Mouse (Mus musculus) activated CD4-positive, CD25-positive, alpha-beta regulatory T cell, adult 4 months (primary cell): Measurements from ENCODE around the gene Fcho1. TPM values are rescaled to one million over a fixed set of nuclear protein-coding genes. Genes with fewer than 3 reads are reported as not detected.
"Not testable (repeated sequence)": the region's sequence is repeated elsewhere in the genome, so short reads cannot be mapped to it uniquely, and the experiment has no call there.

Source experiments
- ATAC-seq: one replicate; pipeline ENCODE4 v1.8.0; 2017
- polyA plus RNA-seq, 2 experiments: library from polyadenylated mRNA; unstranded; fragments of 100-300 nt; shearing (Covaris generic); gene quantifications; one replicate each; pipeline ENCODE4 v1.2.1; 2017

Fcho1 gene
- polyA plus RNA-seq, 2 experiments from 2014 or later, result 55.0 to 72.9 TPM

- no peak for ATAC-seq
Measured at GRCm38 (mm10) chr8:71717096-71717495, 8.4 kb downstream of the Fcho1 start.

DNA sequence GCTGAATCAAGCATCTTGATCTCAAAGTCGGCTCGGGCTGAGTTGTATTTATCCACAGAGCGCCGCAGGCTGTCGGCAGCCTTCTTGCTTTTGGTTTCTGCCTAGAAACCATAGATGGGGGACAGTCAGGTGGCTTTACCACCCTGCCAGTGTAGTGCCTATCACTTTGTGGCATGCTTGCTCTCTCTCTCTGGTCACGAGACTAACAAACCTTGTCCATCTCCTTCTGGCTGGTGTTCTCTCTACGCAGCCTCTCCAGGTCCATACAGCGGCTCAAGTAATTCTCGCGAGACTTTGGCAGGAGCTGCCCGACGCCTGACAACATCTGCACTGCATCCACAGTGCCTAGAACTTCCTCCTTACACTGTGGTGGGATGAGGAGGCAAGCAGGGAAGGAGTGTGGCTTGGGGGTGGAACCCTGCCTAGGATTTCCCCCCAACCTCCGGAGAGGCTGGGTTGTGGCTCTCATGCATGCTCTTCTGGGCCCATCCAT is 8.9 kb downstream of the Fcho1 start:
- ATAC-seq, result no peak

GRCm38 (mm10) chr8:71715531-71715930 is 10.0 kb downstream of the Fcho1 start:
- no peak for ATAC-seq

- no peak for ATAC-seq
Measured at GRCm38 (mm10) chr8:71711574-71711973, 13.9 kb downstream of the Fcho1 start.

GRCm38 (mm10) chr8:71709800-71710446 is 15.6 kb downstream of the Fcho1 start:
- ATAC-seq, result no peak

- ATAC-seq, result no peak
Measured at GRCm38 (mm10) chr8:71709134-71709799, 16.2 kb downstream of the Fcho1 start.

- peak; percentile 38 for ATAC-seq
Measured at GRCm38 (mm10) chr8:71707874-71708273, 17.6 kb downstream of the Fcho1 start.

DNA sequence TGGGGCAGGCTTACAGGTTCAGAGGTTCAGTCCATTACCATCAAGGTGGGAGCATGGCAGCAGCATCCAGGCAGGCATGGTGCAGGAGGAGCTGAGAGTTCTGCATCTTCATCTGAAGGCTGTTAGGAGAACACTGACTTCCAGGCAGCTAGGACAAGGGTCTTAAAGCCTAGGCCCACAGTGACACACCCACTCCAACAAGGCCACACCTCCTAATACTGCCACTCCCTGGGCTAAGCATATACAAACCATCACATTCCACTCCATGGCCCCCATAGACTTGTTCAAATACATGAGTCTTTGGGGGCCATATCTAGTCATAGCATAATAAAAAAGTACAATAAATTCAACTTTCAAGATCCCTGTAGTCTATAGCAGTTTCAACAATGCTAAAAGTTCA is 22.1 kb downstream of the Fcho1 start:
- ATAC-seq, result not testable (repeated sequence)

- no peak for ATAC-seq
Measured at GRCm38 (mm10) chr8:71702923-71703322, 22.6 kb downstream of the Fcho1 start.

DNA sequence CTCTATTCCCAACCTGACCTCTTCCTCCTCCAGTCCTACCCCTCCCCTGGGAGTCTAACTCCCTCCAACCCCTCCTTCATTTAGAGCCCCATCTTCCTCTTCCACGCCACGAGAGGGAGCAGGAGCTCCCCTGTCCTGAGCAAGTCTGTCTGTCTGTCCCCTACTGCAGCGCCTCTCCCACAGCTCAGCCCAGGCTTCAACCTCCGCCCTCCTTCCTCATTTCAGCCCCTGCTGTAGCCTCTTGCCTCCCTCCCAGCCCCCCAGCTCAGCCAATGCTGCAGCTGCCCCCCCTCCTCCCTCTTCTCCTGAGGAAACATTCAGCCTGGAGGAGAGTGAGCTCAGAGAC is 23.5 kb downstream of the Fcho1 start:
- ATAC-seq, result no peak

GRCm38 (mm10) chr8:71701414-71702086 is 24.0 kb downstream of the Fcho1 start, which contains the start of gene B3gnt3:
TSS of gene B3gnt3 (minus strand) at chr8:71701789.
- peak; percentile 49 for ATAC-seq

GRCm38 (mm10) chr8:71700493-71701269 is 24.8 kb downstream of the Fcho1 start:
- no peak for ATAC-seq

DNA sequence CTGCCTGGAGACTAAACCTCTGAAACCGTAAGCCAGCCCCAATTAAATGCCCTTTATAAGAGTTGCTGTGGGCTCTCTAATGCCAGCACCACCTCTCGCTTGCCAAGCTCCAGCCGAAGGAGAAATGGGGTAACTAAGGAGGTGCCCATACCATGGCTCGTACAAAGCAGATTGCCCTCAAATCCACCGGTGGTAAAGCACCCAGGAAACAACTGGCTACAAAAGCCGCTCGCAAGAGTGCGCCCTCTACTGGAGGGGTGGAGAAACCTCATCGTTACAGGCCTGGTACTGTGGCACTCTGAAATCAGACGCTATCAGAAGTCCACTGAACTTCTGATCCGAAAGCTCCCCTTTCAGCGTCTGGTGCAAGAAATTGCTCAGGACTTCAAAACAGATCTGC is 30.1 kb downstream of the Fcho1 start:
- not testable (repeated sequence) for ATAC-seq

DNA sequence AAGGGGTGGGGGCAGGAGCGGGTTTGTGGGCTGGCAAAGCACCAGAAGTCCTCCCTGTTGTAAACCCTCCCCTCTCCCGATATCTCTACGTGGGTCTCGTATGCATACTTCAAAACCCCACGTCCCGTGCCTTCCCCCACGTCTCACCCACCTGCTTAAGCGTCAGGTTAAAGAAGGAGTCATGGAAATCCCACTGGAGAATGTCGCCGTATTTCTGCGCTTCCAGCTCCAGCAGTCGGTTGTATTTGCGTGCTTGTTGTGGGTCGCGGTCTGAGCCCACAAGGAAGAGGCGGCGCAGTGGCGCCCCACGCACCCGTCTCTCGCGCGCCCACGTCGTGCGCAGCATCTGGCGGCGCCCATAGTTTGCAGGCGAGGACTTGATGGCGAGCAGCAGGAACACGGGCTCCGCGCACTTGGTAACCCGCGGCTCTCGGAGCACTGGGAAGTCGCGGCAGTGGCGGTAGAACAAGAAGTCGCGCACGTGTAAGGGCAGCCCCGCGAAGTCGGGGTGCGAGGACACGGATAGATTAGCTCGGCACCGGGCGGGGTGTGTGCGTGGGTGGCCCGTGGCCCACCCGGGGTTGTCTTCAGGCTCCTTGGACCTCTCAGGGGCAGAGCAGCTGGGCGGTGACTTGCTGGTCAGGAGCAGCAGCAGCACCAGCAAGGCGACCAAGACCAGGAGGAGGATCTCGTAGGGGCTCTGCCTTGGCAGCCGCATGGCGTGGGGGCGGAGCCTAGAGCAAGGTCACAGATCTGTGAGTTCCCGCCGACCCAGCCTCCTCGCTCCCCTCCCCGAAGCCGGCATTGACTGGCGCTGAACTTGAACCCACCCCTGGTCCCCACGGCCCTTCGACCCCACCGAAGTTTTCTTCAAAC is 32.1 kb downstream of the Fcho1 start:
- ATAC-seq, result no peak

DNA sequence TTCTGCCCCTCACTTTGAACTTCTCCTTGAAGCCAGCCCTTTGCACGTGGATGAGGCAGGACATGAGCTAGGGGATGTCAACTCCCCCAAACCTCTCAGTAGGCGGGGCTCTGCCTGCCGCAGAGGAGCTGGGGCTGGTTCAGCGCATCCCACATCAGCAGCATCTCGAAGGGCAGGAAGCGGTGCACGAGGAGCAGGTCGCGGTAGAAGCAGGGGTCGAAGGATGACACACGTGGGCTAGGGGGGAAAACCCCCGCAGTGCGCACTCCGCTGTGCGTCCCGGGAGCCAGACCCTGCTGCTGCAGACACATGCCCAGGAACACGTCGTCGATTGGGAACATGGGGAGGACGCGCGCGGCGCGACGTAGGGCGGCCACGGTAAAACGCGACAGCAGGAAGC is 33.0 kb downstream of the Fcho1 start:
- ATAC-seq, result peak; percentile 93

DNA sequence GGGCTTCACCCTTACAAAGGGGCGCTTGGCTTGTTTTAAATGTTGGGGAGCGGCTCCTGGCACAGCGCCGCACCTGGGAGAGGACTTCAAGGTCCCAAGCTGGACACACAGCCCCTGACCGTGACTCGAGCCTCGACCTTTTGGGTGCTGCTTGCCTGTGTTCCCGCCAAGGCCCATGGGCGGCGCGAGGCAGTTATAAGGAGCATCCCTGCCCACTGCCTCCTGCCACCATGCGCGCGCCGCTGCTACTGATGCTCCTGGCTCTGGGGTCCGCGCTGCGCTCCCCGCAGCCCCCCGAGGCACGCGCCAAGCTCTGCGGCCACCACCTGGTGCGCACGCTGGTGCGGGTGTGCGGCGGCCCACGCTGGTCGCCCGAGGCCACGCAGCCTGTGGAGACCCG is 36.5 kb downstream of the Fcho1 start, which contains the start of gene Insl3:
Gene Insl3 (plus strand): TSS at position 187 of the 400 bp plus-strand sequence.
- ATAC-seq, result no peak

DNA sequence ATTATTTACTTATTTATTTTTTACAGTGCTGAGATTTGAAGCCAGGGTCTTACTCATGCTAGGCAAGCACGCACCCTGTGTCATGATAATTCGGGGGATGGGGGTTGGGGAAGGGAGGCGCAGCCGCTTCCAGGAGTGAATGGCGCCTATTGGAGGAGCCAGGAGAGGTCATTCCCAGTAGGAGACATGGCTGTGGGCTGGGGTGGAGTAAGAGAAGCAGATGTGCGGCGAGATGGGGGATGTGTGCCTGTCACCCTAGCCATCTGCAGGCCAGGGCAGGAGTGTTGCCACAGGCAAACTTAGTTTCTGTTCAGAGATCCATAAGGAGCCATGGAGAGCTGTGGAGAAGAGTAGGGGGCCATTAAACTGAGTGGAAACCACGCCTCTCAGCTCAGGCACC is 37.9 kb downstream of the Fcho1 start:
- ATAC-seq, result no peak

- no peak for ATAC-seq
Measured at GRCm38 (mm10) chr8:71686143-71686734, 39.3 kb downstream of the Fcho1 start.

GRCm38 (mm10) chr8:71685573-71685972 is 39.9 kb downstream of the Fcho1 start:
- no peak for ATAC-seq

DNA sequence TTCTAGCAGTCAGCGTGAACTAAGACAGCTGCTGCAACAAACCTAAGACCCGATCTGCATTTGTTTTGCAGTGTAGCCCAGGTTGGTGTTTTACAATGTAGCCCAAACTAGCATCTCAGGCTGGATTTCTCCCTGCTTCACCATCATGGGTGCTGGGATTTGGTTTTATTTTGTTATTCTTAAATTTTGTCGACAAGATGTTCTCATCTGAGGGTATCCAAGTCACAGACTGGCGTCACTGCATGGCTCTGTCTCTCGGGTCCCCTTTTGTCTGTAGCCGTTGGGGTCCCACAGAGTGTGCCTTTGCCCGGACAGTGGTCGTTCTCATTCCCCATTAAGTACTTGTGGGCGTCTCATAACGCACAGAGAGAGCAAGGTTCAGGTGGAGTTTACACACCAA is 40.8 kb downstream of the Fcho1 start:
- no peak for ATAC-seq

GRCm38 (mm10) chr8:71682832-71683231 is 42.7 kb downstream of the Fcho1 start:
- ATAC-seq, result no peak
